Mouse (Mus musculus): ENCODE data around the gene Cryl1.

DNA sequence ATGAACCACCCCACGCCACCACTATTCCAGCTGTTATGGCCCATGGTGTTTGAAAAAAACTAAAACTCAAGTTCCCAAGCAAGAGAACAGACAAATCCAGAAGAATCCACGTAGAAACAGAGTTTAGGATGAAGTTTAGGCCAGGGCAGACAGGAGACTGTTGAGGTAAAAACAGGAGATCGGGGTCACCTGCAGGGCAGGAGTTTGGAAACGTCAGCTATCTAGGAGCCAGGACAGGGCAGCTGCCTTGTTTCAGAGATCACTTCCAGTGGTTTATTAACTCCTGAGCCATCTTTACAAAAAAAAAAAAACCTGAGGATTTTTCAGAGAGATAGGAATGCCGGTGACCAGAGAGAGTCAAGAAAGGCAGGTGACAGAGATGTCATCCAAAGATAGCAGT, 20.8 kb downstream of the Cryl1 start:
- TF ChIP-seq CTCF (IDR thresholded peaks at IDR 0.05) (no peak), POLR2A (IDR thresholded peaks at IDR 0.05; ENCODE audit: insufficient read depth, low read depth, low read length) (no peak), EP300 (IDR thresholded peaks at IDR 0.05; ENCODE audit: insufficient read depth, low read depth, low read length) (no peak)
